Mouse (Mus musculus): ENCODE measurements around the gene Hspa12a. TPM values are rescaled to one million over a fixed set of nuclear protein-coding genes. Genes with fewer than 3 reads are reported as not detected.

Gene Hspa12a
- total RNA-seq, 1 experiment from 2014 or later = 60.8 TPM

GRCm38 (mm10) chr19:58860255-58861173 lies 82.9 kb downstream of the Hspa12a start:
- DNase-seq = peak; percentile 94

GRCm38 (mm10) chr19:58859831-58860254 lies 83.6 kb downstream of the Hspa12a start:
- peak; percentile 58 for DNase-seq

GRCm38 (mm10) chr19:58859357-58859756 lies 84.1 kb downstream of the Hspa12a start:
- peak; percentile 40 for DNase-seq

- DNase-seq = peak; percentile 65
Measured at GRCm38 (mm10) chr19:58856129-58856855, 87.2 kb downstream of the Hspa12a start.

- DNase-seq = no peak
Measured at GRCm38 (mm10) chr19:58854899-58855298, 88.6 kb downstream of the Hspa12a start.

- peak; percentile 60 for DNase-seq
Measured at GRCm38 (mm10) chr19:58853036-58853735, 90.3 kb downstream of the Hspa12a start.

- peak; percentile 43 for DNase-seq
Measured at GRCm38 (mm10) chr19:58850719-58851466, 92.6 kb downstream of the Hspa12a start.

- DNase-seq = no peak
Measured at GRCm38 (mm10) chr19:58849333-58850131, 93.9 kb downstream of the Hspa12a start.

GRCm38 (mm10) chr19:58843606-58844005 lies 99.8 kb downstream of the Hspa12a start:
- DNase-seq = no peak

- DNase-seq = no peak
Measured at GRCm38 (mm10) chr19:58840721-58841271, 102.7 kb downstream of the Hspa12a start.

- peak; percentile 62 for DNase-seq
Measured at GRCm38 (mm10) chr19:58839806-58840205, 103.6 kb downstream of the Hspa12a start.

- no peak for DNase-seq
Measured at GRCm38 (mm10) chr19:58839345-58839744, 104.1 kb downstream of the Hspa12a start.

GRCm38 (mm10) chr19:58838706-58839105 lies 104.7 kb downstream of the Hspa12a start:
- DNase-seq = no peak

GRCm38 (mm10) chr19:58833639-58834180 lies 109.7 kb downstream of the Hspa12a start:
- no peak for DNase-seq

- DNase-seq = no peak
Measured at GRCm38 (mm10) chr19:58832988-58833387, 110.5 kb downstream of the Hspa12a start.

- no peak for DNase-seq
Measured at GRCm38 (mm10) chr19:58831280-58831922, 112.1 kb downstream of the Hspa12a start.

- no peak for DNase-seq
Measured at GRCm38 (mm10) chr19:58830182-58830581, 113.3 kb downstream of the Hspa12a start.

- DNase-seq = peak; percentile 51
Measured at GRCm38 (mm10) chr19:58829575-58829974, 113.9 kb downstream of the Hspa12a start.

GRCm38 (mm10) chr19:58827656-58828055 lies 115.8 kb downstream of the Hspa12a start:
- DNase-seq = no peak

- no peak for DNase-seq
Measured at GRCm38 (mm10) chr19:58824316-58824715, 119.1 kb downstream of the Hspa12a start.

Measured in adrenal gland, postnatal 14 days (tissue).